ENCODE assay signal across 17 mouse cellular contexts in the genomic region with DNA sequence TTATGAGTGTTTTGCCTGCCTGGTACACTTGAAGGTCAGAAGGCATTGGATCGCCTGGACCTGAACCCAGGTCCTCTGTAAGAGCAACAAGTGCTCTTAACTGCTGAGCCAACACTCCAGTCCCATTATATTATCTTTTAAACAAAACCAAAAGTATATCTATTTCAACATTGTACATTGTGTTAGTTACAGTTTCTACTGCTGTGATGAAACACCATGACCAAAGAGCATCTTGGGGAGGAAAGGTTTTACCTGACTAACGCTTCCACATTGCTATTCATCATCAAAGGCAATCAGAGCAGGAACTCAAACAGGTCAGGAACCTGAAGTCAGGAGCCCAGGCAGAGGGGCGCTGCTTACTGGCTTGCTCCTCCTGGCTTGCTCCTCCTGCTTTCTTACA.
"Had no signal": no experiment of that assay in that cellular context is flagged by ENCODE, and none has a peak within 500 bp of the region (broad histone marks: within the 10 kb centered on the region; RNA-seq: fewer than 3 reads in every experiment).

No protein-coding gene starts in this region.

- H3K9ac ChIP-seq: liver, embryonic 15.5 days; lung, embryonic 14.5 days; midbrain, embryonic 12.5 days; neural tube, embryonic 13.5 days; neural tube, embryonic 15.5 days had no signal

- H3K27ac ChIP-seq: liver, embryonic 15.5 days; midbrain, embryonic 10.5 days; midbrain, embryonic 12.5 days; neural tube, embryonic 13.5 days; neural tube, embryonic 15.5 days had no signal

- H3K4me3 ChIP-seq: liver, embryonic 15.5 days; midbrain, embryonic 10.5 days; midbrain, embryonic 12.5 days; myocyte; neural tube, embryonic 13.5 days; neural tube, embryonic 15.5 days had no signal

- H3K4me2 ChIP-seq: liver, embryonic 15.5 days; lung, embryonic 14.5 days; midbrain, embryonic 12.5 days; neural tube, embryonic 13.5 days; neural tube, embryonic 15.5 days had no signal

- H3K27me3 ChIP-seq: neural tube, embryonic 13.5 days; neural tube, embryonic 15.5 days had no signal

- H3K9me3 ChIP-seq: liver, embryonic 15.5 days; midbrain, embryonic 10.5 days; midbrain, embryonic 12.5 days; neural tube, embryonic 13.5 days; neural tube, embryonic 15.5 days had no signal

- ATAC-seq: midbrain, embryonic 16.5 days had no signal

- DNase-seq: lung, adult 18-20 months; lung, embryonic 14.5 days; midbrain, embryonic 14.5 days; retina, postnatal 1 day; right cerebral cortex, postnatal 25 days; right cerebral cortex, postnatal 4 days; spleen, adult 18-20 months; thymus, adult 18-20 months; thymus, postnatal 14 days; thymus, postnatal 36 days had no signal
